26 mouse cellular contexts compared by ENCODE assay signal in genomic region chr5:102675326-102675725, GRCm38 (mm10).
"Had no signal": no experiment of that assay in that cellular context is flagged by ENCODE, and none has a peak within 500 bp of the region (broad histone marks: within the 10 kb centered on the region; RNA-seq: fewer than 3 reads in every experiment).

No protein-coding gene starts in this region.

- H3K27me3 ChIP-seq: embryonic facial prominence, embryonic 12.5 days; embryonic facial prominence, embryonic 13.5 days; embryonic facial prominence, embryonic 15.5 days; forebrain, embryonic 12.5 days; forebrain, embryonic 13.5 days; forebrain, embryonic 15.5 days had no signal

- H3K9ac ChIP-seq: embryonic facial prominence, embryonic 12.5 days; embryonic facial prominence, embryonic 13.5 days; embryonic facial prominence, embryonic 15.5 days; forebrain, embryonic 12.5 days; forebrain, embryonic 13.5 days; forebrain, embryonic 15.5 days; forebrain, postnatal 0 days had no signal

- H3K4me3 ChIP-seq: embryonic facial prominence, embryonic 10.5 days; embryonic facial prominence, embryonic 12.5 days; embryonic facial prominence, embryonic 13.5 days; embryonic facial prominence, embryonic 15.5 days; erythroblast, embryonic 14.5 days; forebrain, embryonic 10.5 days; forebrain, embryonic 12.5 days; forebrain, embryonic 13.5 days; forebrain, embryonic 15.5 days; gastrocnemius, adult 2 months; heart, adult 2 months; heart, embryonic 10.5 days had no signal

- H3K9me3 ChIP-seq: embryonic facial prominence, embryonic 10.5 days; embryonic facial prominence, embryonic 12.5 days; embryonic facial prominence, embryonic 13.5 days; embryonic facial prominence, embryonic 15.5 days; forebrain, embryonic 10.5 days; forebrain, embryonic 12.5 days; forebrain, embryonic 13.5 days; forebrain, embryonic 15.5 days; heart, embryonic 10.5 days had no signal

- ATAC-seq: forebrain, embryonic 13.5 days; forebrain, embryonic 14.5 days; forebrain, embryonic 15.5 days; forebrain, embryonic 16.5 days; forebrain, postnatal 0 days had no signal

- H3K4me2 ChIP-seq: embryonic facial prominence, embryonic 12.5 days; embryonic facial prominence, embryonic 13.5 days; embryonic facial prominence, embryonic 15.5 days; forebrain, embryonic 12.5 days; forebrain, embryonic 13.5 days; forebrain, embryonic 15.5 days had no signal

- H3K27ac ChIP-seq: embryonic facial prominence, embryonic 10.5 days; embryonic facial prominence, embryonic 12.5 days; embryonic facial prominence, embryonic 13.5 days; embryonic facial prominence, embryonic 15.5 days; forebrain, embryonic 10.5 days; forebrain, embryonic 12.5 days; forebrain, embryonic 13.5 days; forebrain, embryonic 15.5 days; gastrocnemius, adult 2 months; heart, adult 2 months; heart, embryonic 10.5 days had no signal

- H3K36me3 ChIP-seq: embryonic facial prominence, embryonic 10.5 days; embryonic facial prominence, embryonic 12.5 days; embryonic facial prominence, embryonic 13.5 days; embryonic facial prominence, embryonic 15.5 days; forebrain, embryonic 10.5 days; forebrain, embryonic 12.5 days; forebrain, embryonic 15.5 days; heart, embryonic 10.5 days had no signal

- H3K4me1 ChIP-seq: forebrain, embryonic 10.5 days; forebrain, embryonic 13.5 days; forebrain, embryonic 15.5 days; heart, embryonic 10.5 days had no signal

- DNase-seq: cerebellum, adult 9-10 months; cerebellum, adult 9-11 months; cerebellum, postnatal 14 days; cerebellum, postnatal 25 days; cerebellum, postnatal 36 days; embryo, embryonic 11 days; forebrain, postnatal 0 days; gastrocnemius, adult 2 months; gastrocnemius, postnatal 10 days; gastrocnemius, postnatal 14 days; gastrocnemius, postnatal 25 days; gastrocnemius, postnatal 36 days; heart, adult 18-20 months; heart, adult 2 months had no signal
